Mouse (Mus musculus) heart, embryonic 15.5 days (tissue): Measurements from ENCODE around the gene Mrtfb. TPM values are rescaled to one million over a fixed set of nuclear protein-coding genes. Genes with fewer than 3 reads are reported as not detected.
A peak's percentile ranks its signal among the peaks of the same experiment; 100 is the strongest.
"Not testable (repeated sequence)": the region's sequence is repeated elsewhere in the genome, so short reads cannot be mapped to it uniquely, and the experiment has no call there.

Source experiments
- ATAC-seq: fragments of 200-750 bp; cut with Nextera tagmentation; replicated peaks from 2 replicates; pipeline ENCODE4 v1.8.0; 2017; ENCODE audit warnings: low read depth, moderate TSS enrichment; ENCODE audit not compliant: insufficient number of reproducible peaks, insufficient read depth, low FRiP score
- H3K27ac ChIP-seq: fragments of 300-500 bp; sonication (generic); 2 replicates; pipeline ENCODE4 v1.5.1; 2015; ENCODE audit warnings: mild to moderate bottlenecking, inconsistent platforms
- H3K27me3 ChIP-seq: fragments of 300-500 bp; sonication (generic); 2 replicates; pipeline ENCODE4 v1.6.1; 2015; ENCODE audit warnings: inconsistent platforms
- H3K36me3 ChIP-seq: fragments of 300-500 bp; sonication (generic); 2 replicates; pipeline ENCODE4 v1.6.1; 2015; ENCODE audit warnings: mild to moderate bottlenecking, inconsistent platforms
- H3K4me1 ChIP-seq: fragments of 300-500 bp; sonication (generic); replicated peaks from 2 replicates; pipeline ENCODE4 v1.6.1; 2015; ENCODE audit warnings: inconsistent platforms
- H3K4me2 ChIP-seq: fragments of 300-500 bp; sonication (generic); 2 replicates; pipeline ENCODE4 v1.6.1; 2015; ENCODE audit warnings: inconsistent platforms, mild to moderate bottlenecking, moderate library complexity
- H3K4me3 ChIP-seq: fragments of 300-500 bp; sonication (generic); 2 replicates; pipeline ENCODE4 v1.5.1; 2015; ENCODE audit warnings: mild to moderate bottlenecking, inconsistent platforms
- H3K9ac ChIP-seq: fragments of 300-500 bp; sonication (generic); 2 replicates; pipeline ENCODE4 v1.6.1; 2015; ENCODE audit warnings: mild to moderate bottlenecking, inconsistent platforms
- H3K9me3 ChIP-seq: fragments of 300-500 bp; sonication (generic); replicated peaks from 2 replicates; pipeline ENCODE4 v1.6.1; 2016; ENCODE audit warnings: inconsistent platforms
- WGBS: fragments of 180-500 bp; shearing (Covaris S2); methylation state at CpG from one replicate; pipeline ENCODE4 v1.1.7; 2015; ENCODE audit warnings: mixed read lengths; 5-methylcytosine and 5-hydroxymethylcytosine counted together
- polyA plus RNA-seq: library from polyadenylated mRNA; unstranded; fragments of >200 nt; fragmentation: Nextera tagmentation; extraction: Ambion mirVana; gene quantifications from 2 replicates; pipeline ENCODE4 v1.2.1, GENCODE M21; 2015

Mrtfb gene
- polyA plus RNA-seq, 1 experiment from 2014 or later, result 14.0 TPM

DNA sequence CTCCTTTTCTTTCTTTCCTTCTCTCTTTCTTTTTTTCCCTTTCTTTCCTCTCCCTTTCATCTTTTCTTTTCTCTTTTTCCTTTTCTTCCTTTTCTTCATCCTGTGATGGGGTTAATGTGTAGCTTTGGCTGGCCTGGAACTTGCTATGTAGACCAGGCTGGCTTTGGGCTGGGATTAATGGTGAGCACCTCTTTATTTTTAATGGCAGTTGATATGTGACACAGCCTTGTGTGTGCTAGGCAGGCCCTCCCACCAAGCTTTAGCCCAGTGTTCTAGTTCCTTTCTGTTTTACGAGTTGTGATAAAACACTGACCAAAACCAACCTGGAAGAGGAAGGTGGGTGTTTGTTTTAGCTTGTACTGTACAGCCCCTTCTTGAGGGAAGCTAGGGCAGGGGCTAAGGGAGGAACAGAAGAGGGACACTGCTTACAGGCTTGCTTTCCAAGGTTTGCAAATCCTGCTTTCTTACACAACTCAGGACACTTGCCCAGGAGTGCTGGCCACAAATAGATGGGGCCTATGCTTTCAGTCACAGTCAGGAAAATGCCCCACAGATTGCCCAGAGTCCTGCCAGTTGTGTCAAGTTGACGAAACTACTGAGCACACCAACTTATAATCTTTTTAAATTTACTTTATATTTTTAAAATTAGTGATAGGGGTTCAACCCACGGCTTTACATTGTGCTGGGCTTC lies 20.6 kb downstream of the Mrtfb start:
- Histone ChIP-seq H3K4me3 (no peak overlapping the region), H3K9ac (no peak overlapping the region), H3K4me2 (no peak overlapping the region), H3K36me3 (no peaks in the 10 kb centered on the region), H3K27me3 (no peaks in the 10 kb centered on the region), H3K27ac (no peak overlapping the region), H3K9me3 (no peaks in the 10 kb centered on the region), H3K4me1 (peaks cover 9% of the 10 kb centered on the region)
- ATAC-seq, result no peak
- WGBS, result 75% methylated on average over 3 of the region's 3 CpGs

DNA sequence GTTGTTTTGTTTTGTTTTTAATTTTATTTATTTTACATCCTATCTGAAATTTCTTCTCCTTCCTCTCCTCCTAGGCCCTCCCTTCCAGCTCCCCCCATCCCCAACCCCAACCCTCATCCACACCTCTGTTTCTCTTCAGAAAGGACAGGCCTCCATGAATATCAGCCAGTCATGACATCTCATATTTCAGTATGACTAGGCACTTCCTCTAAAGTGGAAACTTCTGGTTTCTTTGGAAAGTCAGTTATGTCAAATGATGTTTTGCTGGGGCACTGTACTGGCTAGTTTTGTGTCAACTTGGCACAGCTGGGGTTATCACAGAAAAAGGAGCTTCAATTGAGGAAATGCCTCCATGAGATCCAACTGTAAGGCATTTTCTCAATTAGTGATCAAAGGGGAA lies 30.1 kb downstream of the Mrtfb start:
- not testable (repeated sequence) for H3K4me1 ChIP-seq, H3K9me3 ChIP-seq, H3K27ac ChIP-seq, ATAC-seq, H3K4me2 ChIP-seq, H3K36me3 ChIP-seq, H3K9ac ChIP-seq, H3K4me3 ChIP-seq, H3K27me3 ChIP-seq

DNA sequence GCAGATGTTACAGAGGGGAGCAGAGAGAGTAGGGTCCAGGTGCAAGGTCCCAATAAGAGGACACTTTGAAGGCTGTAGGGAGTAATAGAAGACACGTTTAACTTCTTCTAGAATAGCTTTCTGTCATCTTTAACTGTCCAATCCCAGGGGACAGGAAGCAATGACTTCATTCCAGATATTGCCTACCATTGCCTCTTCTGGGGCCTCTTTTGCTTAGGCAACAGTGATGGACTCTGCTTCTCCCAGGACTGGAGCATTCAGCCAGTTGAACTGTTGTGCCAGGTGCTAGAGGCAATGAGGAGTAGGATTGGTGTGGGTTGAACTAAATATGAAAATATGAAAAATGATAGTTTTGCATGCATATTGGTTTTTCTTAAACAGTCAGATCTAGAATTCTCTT lies 41.6 kb downstream of the Mrtfb start:
- H3K4me1 ChIP-seq, result peaks cover 15% of the 10 kb centered on the region
- H3K4me2 ChIP-seq, result no peak overlapping the region
- no peak overlapping the region for H3K27ac ChIP-seq
- H3K9ac ChIP-seq, result no peak overlapping the region
- no peak overlapping the region for H3K4me3 ChIP-seq
- ATAC-seq, result no peak
- no peaks in the 10 kb centered on the region for H3K27me3 ChIP-seq
- WGBS, result 43% methylated on average over 1 of the region's 1 CpGs
- H3K36me3 ChIP-seq, result no peaks in the 10 kb centered on the region
- no peaks in the 10 kb centered on the region for H3K9me3 ChIP-seq

DNA sequence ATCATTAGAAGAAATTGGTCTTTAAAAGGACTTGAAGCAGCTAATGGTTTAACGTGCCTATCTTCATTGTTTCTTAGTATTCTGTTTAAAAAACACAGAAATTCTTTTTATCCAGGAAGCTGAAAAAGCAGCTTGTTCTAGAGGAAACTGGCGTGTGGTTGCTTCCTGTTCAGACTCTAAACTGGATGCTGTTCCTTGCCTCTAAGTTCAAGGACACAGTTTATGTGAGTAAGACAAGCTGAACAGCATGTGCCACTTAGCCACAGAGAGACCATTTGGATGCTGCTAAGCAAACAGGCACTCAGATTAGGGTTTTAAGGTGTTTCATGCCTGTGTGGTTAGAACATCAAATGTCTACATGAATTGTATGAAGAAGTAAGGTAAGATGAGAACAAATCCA lies 42.7 kb downstream of the Mrtfb start:
- no peak overlapping the region for H3K27ac ChIP-seq
- no peak overlapping the region for H3K4me2 ChIP-seq
- no peaks in the 10 kb centered on the region for H3K36me3 ChIP-seq
- H3K4me1 ChIP-seq, result peaks cover 13% of the 10 kb centered on the region
- H3K27me3 ChIP-seq, result no peaks in the 10 kb centered on the region
- H3K9me3 ChIP-seq, result no peaks in the 10 kb centered on the region
- 59% methylated on average over 2 of the region's 2 CpGs for WGBS
- H3K9ac ChIP-seq, result no peak overlapping the region
- H3K4me3 ChIP-seq, result no peak overlapping the region
- no peak for ATAC-seq

DNA sequence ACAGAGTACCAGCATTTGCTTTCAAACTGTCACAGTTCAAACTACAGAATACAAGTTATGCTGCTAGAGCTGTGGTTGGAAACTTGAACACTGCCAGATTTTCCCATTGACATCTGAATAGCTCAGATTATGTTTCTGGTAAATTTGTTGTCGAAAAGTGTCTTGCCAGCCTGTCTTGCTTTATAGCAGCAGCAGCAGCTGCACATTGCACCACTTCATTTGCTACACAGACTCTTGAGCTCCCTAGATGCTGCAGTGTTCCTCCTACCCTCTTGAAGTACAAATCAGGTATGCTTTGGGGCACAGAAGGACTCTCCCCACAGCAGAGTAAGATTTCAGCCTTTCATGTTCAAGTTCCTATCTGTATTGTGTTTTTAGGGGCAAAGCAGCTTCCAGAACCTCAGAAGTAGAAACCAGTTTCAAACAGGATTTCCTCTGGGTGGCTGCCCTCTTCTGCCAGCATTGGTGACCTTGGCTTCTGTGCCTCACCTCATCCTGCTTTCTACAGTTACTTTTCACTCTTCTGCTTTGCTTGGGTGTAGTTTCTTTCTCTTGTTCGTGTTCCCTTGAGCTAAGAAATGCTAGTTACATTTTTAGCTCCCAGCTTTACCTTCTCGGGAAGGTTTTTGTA lies 49.9 kb downstream of the Mrtfb start:
- H3K9ac ChIP-seq, result no peak overlapping the region
- H3K27me3 ChIP-seq, result no peaks in the 10 kb centered on the region
- no peak overlapping the region for H3K4me3 ChIP-seq
- peaks cover 15% of the 10 kb centered on the region for H3K4me1 ChIP-seq
- 0 out of 2 replicates have a peak overlapping the region, but pooled peaks have one; percentile 2 for H3K27ac ChIP-seq
- no peak for ATAC-seq
- H3K36me3 ChIP-seq, result no peaks in the 10 kb centered on the region
- H3K4me2 ChIP-seq, result no peak overlapping the region
- no peaks in the 10 kb centered on the region for H3K9me3 ChIP-seq
- 65% methylated on average over 3 of the region's 3 CpGs for WGBS

DNA sequence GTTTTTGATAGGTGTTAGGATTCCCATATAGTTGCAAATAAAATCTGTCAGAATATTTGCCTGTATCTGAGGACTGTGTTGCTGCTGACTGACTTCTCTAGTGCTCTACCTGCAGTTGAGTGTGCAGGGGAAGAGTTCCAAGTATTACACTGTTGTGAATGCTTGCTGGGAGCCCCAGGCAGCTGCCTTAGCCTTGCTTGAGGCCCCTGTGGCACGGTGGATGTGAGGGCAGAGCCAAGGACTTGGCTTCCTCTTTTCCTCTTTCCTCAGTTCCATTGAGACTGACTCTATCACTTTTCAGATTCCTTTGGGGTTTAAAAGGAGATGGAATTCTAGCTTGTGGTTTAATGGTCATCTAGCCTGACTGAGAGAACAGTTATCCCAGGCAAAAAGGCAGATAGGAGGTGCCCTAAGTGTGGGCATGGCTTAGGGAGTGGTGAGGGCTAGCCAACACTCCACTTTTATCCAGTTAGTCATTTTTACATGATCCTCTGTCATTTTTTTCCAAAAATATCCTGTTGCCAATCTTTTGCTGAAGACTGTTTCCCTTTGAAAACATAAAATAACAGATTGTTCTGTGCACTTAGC lies 53.9 kb downstream of the Mrtfb start:
- H3K27ac ChIP-seq, result no peak overlapping the region
- no peak overlapping the region for H3K4me3 ChIP-seq
- H3K4me1 ChIP-seq, result peaks cover 15% of the 10 kb centered on the region
- H3K9me3 ChIP-seq, result no peaks in the 10 kb centered on the region
- H3K4me2 ChIP-seq, result no peak overlapping the region
- no peak for ATAC-seq
- no peaks in the 10 kb centered on the region for H3K27me3 ChIP-seq
- 41% methylated on average over 1 of the region's 1 CpGs for WGBS
- H3K9ac ChIP-seq, result no peak overlapping the region
- H3K36me3 ChIP-seq, result no peaks in the 10 kb centered on the region

DNA sequence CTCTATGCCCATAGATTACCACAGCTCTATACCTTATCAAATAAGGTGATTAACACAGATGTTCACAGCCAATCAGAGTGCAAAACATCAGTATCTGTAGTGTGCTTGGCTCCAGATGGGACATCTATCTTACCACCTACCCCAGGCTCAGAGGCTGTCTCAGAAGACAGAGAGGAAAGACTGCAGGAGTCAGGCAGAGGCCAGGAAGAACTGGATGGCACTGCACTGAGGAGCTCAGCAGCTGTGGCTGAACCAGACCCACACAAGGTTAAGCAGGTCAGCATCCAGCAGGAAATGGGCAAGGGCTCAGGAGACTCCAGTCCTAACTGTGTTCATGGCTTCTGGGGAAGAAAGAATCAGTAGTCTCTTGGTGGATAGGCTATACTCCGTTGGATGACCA lies 55.1 kb downstream of the Mrtfb start:
- no peaks in the 10 kb centered on the region for H3K9me3 ChIP-seq
- H3K4me2 ChIP-seq, result no peak overlapping the region
- H3K36me3 ChIP-seq, result no peaks in the 10 kb centered on the region
- no peak overlapping the region for H3K9ac ChIP-seq
- H3K27me3 ChIP-seq, result no peaks in the 10 kb centered on the region
- ATAC-seq, result no peak
- H3K27ac ChIP-seq, result no peak overlapping the region
- peaks cover 15% of the 10 kb centered on the region for H3K4me1 ChIP-seq
- WGBS, result 83% methylated on average over 1 of the region's 1 CpGs
- no peak overlapping the region for H3K4me3 ChIP-seq

DNA sequence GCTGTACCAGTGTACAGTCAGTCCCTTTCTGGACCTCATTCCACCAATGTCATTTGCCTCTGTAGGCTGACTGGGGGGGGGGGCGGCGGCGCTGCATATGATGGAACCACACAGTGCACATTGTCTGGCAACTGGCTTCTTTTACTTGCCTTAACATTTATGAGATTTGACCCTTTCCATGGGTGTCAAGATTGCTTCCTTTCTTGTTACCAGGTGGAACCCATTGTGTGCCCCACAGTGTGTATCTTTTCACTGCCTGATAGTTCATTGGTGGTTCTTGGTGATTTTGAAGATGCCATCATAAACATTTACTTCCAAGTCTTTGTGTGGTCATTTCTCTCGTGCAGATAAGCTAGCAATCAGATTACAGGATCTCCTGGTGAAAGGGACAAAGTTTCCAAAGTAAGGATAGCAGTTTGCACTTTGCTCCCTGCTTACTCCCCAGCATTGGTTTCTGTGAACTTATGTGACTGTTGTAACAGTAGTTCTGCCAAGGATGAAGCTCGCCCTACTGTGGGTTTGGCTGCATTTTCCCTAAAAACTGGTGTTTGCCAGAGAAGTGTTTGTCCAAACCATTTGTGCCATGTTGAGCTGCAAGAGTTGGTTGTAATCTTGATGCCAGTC lies 56.9 kb downstream of the Mrtfb start:
- H3K4me2 ChIP-seq, result no peak overlapping the region
- no peak for ATAC-seq
- no peak overlapping the region for H3K27ac ChIP-seq
- H3K4me3 ChIP-seq, result no peak overlapping the region
- no peaks in the 10 kb centered on the region for H3K9me3 ChIP-seq
- peaks cover 15% of the 10 kb centered on the region for H3K4me1 ChIP-seq
- H3K9ac ChIP-seq, result no peak overlapping the region
- H3K27me3 ChIP-seq, result no peaks in the 10 kb centered on the region
- 86% methylated on average over 5 of the region's 5 CpGs for WGBS
- H3K36me3 ChIP-seq, result no peaks in the 10 kb centered on the region

DNA sequence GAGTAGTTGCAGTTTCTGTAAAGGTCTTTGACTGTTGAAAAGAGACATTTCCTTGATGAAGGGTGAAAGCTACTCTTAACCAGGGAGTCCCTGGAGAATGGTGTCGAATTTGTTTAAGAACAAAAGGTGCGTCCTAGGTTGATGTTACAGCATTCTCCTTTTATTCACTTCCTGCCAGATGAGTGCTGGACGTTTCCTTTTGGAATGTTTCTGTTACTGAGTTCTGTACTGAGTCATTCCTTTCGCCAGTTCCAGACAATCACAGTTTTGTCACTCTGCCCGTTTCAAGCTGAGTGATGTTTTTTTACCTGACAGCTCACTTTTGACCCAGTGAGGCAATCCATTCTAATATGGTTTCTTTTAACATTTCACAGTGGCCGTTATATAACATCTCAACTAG lies 67.5 kb downstream of the Mrtfb start:
- no peak for ATAC-seq
- no peak overlapping the region for H3K4me3 ChIP-seq
- WGBS, result 24% methylated on average over 6 of the region's 6 CpGs
- no peak overlapping the region for H3K27ac ChIP-seq
- H3K4me1 ChIP-seq, result peaks cover 14% of the 10 kb centered on the region; the same call in 1 of the 2 replicates
- no peaks in the 10 kb centered on the region for H3K27me3 ChIP-seq
- H3K9ac ChIP-seq, result no peak overlapping the region
- no peak overlapping the region for H3K4me2 ChIP-seq
- 0 out of 2 replicates have a peak, but pooled peaks cover 8% of the 10 kb centered on the region for H3K36me3 ChIP-seq
- H3K9me3 ChIP-seq, result no peaks in the 10 kb centered on the region

DNA sequence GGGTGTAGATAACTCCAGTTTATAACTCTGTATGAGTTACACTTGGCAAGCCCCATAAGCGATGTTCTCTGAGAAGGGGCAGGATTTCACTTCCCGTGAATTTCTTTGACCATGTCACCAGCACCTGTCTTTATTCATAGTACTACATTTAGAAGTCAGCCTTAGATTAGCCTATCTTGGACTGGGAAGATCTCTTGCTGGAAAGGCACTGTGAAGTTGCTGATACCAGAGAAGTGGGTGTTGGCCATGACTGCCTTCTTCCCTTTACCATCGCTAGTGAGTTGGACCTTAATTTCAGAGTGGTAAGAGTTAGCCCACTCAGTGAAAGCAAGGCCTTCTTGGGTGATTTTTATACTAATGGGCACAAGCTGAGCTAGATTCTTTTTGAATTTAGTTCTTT lies 70.3 kb downstream of the Mrtfb start:
- 57% methylated on average over 3 of the region's 3 CpGs for WGBS
- Histone ChIP-seq H3K4me2 (no peak overlapping the region), H3K27me3 (no peaks in the 10 kb centered on the region), H3K9ac (no peak overlapping the region), H3K9me3 (no peaks in the 10 kb centered on the region), H3K4me1 (peaks cover 29% of the 10 kb centered on the region), H3K27ac (no peak overlapping the region), H3K4me3 (no peak overlapping the region), H3K36me3 (0 out of 2 replicates have a peak, but pooled peaks cover 8% of the 10 kb centered on the region)
- ATAC-seq, result no peak

DNA sequence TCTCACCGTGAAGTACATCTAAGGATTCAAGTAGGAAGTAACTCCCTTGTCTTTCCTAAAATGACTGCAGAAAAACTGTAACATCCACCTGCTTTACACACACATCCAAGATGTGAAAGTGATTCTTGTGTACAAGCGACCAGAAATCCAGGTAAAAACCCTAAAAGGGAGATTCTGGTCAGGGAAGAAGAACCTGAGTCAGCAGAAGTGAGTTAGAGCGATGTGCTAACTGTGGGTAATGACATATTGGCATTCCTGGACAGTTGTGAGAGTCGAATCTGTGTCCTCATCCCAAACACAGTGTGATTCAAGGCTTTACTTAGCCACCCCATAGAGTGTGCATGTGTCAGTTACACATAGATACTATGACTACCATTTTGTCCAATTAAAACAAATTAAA lies 72.4 kb downstream of the Mrtfb start:
- H3K4me1 ChIP-seq, result peaks cover 29% of the 10 kb centered on the region
- no peak for ATAC-seq
- H3K9me3 ChIP-seq, result no peaks in the 10 kb centered on the region
- WGBS, result 83% methylated on average over 4 of the region's 4 CpGs
- H3K27me3 ChIP-seq, result no peaks in the 10 kb centered on the region
- no peak overlapping the region for H3K4me3 ChIP-seq
- 0 out of 2 replicates have a peak, but pooled peaks cover 8% of the 10 kb centered on the region for H3K36me3 ChIP-seq
- no peak overlapping the region for H3K9ac ChIP-seq
- no peak overlapping the region for H3K27ac ChIP-seq
- H3K4me2 ChIP-seq, result no peak overlapping the region
